Mouse (Mus musculus): ENCODE measurements around the gene Ttc28. TPM values are rescaled to one million over a fixed set of nuclear protein-coding genes. Genes with fewer than 3 reads are reported as not detected.
A peak's percentile ranks its signal among the peaks of the same experiment; 100 is the strongest.
"Not testable (repeated sequence)": the region's sequence is repeated elsewhere in the genome, so short reads cannot be mapped to it uniquely, and the experiment has no call there.

Gene Ttc28
- total RNA-seq, 2 experiments from 2014 or later, result 19.6 to 23.4 TPM

- DNase-seq (ENCODE audit: low spot score in 2 of 2), result not testable (repeated sequence)
Measured at GRCm38 (mm10) chr5:110878526-110878925, 1.1 kb upstream of the Ttc28 start.

GRCm38 (mm10) chr5:110879042-110879441, 561 bp upstream of the Ttc28 start:
- no peak for DNase-seq (ENCODE audit: low spot score in 2 of 2)

GRCm38 (mm10) chr5:110888596-110888995, 9.0 kb downstream of the Ttc28 start:
- no peak for DNase-seq (ENCODE audit: low spot score in 2 of 2)

GRCm38 (mm10) chr5:110889945-110890344, 10.3 kb downstream of the Ttc28 start:
- DNase-seq (ENCODE audit: low spot score in 2 of 2), result no peak

- no peak for DNase-seq (ENCODE audit: low spot score in 2 of 2)
Measured at GRCm38 (mm10) chr5:110890561-110890960, 11.0 kb downstream of the Ttc28 start.

- no peak for DNase-seq (ENCODE audit: low spot score in 2 of 2)
Measured at GRCm38 (mm10) chr5:110897114-110897788, 17.6 kb downstream of the Ttc28 start.

GRCm38 (mm10) chr5:110898169-110898568, 18.6 kb downstream of the Ttc28 start:
- no peak for DNase-seq (ENCODE audit: low spot score in 2 of 2)

GRCm38 (mm10) chr5:110898785-110899184, 19.2 kb downstream of the Ttc28 start:
- DNase-seq (ENCODE audit: low spot score in 2 of 2), result no peak

GRCm38 (mm10) chr5:110900331-110900730, 20.7 kb downstream of the Ttc28 start:
- no peak for DNase-seq (ENCODE audit: low spot score in 2 of 2)

- DNase-seq (ENCODE audit: low spot score in 2 of 2), result no peak
Measured at GRCm38 (mm10) chr5:110906708-110907107, 27.1 kb downstream of the Ttc28 start.

GRCm38 (mm10) chr5:110908879-110909278, 29.3 kb downstream of the Ttc28 start:
- DNase-seq (ENCODE audit: low spot score in 2 of 2), result no peak

GRCm38 (mm10) chr5:110909955-110910589, 30.5 kb downstream of the Ttc28 start:
- no peak for DNase-seq (ENCODE audit: low spot score in 2 of 2)

- no peak for DNase-seq (ENCODE audit: low spot score in 2 of 2)
Measured at GRCm38 (mm10) chr5:110914859-110915258, 35.3 kb downstream of the Ttc28 start.

GRCm38 (mm10) chr5:110916241-110916640, 36.6 kb downstream of the Ttc28 start:
- no peak for DNase-seq (ENCODE audit: low spot score in 2 of 2)

- no peak for DNase-seq (ENCODE audit: low spot score in 2 of 2)
Measured at GRCm38 (mm10) chr5:110919541-110919940, 39.9 kb downstream of the Ttc28 start.

GRCm38 (mm10) chr5:110923336-110923735, 43.7 kb downstream of the Ttc28 start:
- peak in 1 of 2 experiments; percentile 50 for DNase-seq (ENCODE audit: low spot score in 2 of 2)

- DNase-seq (ENCODE audit: low spot score in 2 of 2), result no peak
Measured at GRCm38 (mm10) chr5:110924636-110925035, 45.0 kb downstream of the Ttc28 start.

GRCm38 (mm10) chr5:110925804-110926203, 46.2 kb downstream of the Ttc28 start:
- DNase-seq (ENCODE audit: low spot score in 2 of 2), result no peak

GRCm38 (mm10) chr5:110928289-110928688, 48.7 kb downstream of the Ttc28 start:
- DNase-seq (ENCODE audit: low spot score in 2 of 2), result no peak

- DNase-seq (ENCODE audit: low spot score in 2 of 2), result no peak
Measured at GRCm38 (mm10) chr5:110929306-110929705, 49.7 kb downstream of the Ttc28 start.

- DNase-seq (ENCODE audit: low spot score in 2 of 2), result no peak
Measured at GRCm38 (mm10) chr5:110936606-110937005, 57.0 kb downstream of the Ttc28 start.

GRCm38 (mm10) chr5:110944326-110944725, 64.7 kb downstream of the Ttc28 start:
- no peak for DNase-seq (ENCODE audit: low spot score in 2 of 2)
